Mouse (Mus musculus): ENCODE results near the gene Pigc. TPM values are rescaled to one million over a fixed set of nuclear protein-coding genes. Genes with fewer than 3 reads are reported as not detected.

Pigc gene
- total RNA-seq, 2 experiments from 2014 or later, result 14.7 to 16.3 TPM

DNA sequence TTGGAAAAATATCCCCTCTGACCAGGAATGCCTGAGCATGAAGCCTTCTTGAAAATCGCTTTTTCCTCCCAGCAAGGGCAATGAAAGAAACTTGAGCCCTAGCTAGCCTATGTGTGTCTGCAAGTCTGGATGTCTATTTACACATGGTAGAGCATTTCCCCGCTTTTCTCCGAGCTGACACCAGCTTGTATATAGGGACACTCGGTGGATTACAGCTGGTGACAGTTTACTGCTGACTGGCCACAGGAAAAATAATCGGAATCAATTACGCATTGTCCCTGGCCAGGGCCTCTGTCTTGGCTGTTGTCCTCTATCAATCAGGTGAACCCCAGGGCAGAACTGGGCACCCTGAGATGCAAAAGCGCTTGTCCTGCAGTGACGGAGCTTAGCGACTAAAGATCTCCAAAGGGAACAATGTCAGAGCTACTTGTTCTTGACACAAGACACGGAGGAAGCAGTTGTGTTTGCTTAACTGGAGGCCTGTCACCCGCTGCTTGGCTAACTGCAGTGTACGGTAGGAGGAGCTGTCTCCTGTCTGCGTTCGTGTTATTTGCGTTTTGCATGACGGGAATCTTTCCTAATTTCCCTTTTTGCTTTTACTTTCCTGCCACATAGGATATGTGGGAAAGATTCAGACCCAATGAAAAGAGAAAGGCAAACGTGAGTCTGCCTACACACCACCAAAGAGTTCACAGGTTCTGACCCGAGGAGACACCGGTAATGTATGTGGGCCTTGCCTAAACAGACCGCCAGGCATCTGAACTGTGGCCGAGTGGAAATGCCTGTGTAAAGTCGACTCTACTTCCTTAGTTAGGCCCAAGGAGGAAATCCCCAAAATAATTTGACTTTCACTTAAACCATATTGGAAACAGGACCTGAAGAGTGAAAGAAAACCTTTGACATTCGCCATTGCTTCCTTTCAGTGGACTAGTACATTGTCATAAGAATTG lies 36.1 kb downstream of the Pigc start:
- no peak for DNase-seq (ENCODE audit: extremely low spot score in 1 of 2, low spot score in 1 of 2)

DNA sequence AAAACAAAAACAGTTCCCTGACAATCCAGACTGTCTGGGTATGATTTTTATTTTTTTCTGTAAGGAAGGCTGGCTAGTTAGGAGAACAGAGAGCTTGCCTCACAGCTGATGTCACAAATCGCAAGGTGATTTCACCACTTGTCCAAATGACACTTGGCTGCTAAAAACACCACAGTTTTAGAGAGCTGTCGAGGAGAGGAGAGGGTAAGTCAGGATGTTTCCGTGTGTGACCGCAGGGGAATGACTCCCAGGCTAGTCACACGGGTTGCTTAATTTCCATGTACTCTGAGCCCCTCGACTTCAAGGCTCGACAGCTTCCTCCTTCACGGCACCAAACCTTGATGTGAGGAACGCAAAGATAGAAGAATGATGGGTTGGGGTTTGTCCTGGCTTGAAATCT lies 37.1 kb downstream of the Pigc start:
- DNase-seq (ENCODE audit: extremely low spot score in 1 of 2, low spot score in 1 of 2), result no peak

GRCm38 (mm10) chr1:162008208-162008607 lies 39.2 kb downstream of the Pigc start:
- no peak for DNase-seq (ENCODE audit: extremely low spot score in 1 of 2, low spot score in 1 of 2)

- no peak for DNase-seq (ENCODE audit: extremely low spot score in 1 of 2, low spot score in 1 of 2)
Measured at GRCm38 (mm10) chr1:162008631-162009067, 39.7 kb downstream of the Pigc start.

GRCm38 (mm10) chr1:162009086-162009485 lies 40.1 kb downstream of the Pigc start:
- no peak for DNase-seq (ENCODE audit: extremely low spot score in 1 of 2, low spot score in 1 of 2)

DNA sequence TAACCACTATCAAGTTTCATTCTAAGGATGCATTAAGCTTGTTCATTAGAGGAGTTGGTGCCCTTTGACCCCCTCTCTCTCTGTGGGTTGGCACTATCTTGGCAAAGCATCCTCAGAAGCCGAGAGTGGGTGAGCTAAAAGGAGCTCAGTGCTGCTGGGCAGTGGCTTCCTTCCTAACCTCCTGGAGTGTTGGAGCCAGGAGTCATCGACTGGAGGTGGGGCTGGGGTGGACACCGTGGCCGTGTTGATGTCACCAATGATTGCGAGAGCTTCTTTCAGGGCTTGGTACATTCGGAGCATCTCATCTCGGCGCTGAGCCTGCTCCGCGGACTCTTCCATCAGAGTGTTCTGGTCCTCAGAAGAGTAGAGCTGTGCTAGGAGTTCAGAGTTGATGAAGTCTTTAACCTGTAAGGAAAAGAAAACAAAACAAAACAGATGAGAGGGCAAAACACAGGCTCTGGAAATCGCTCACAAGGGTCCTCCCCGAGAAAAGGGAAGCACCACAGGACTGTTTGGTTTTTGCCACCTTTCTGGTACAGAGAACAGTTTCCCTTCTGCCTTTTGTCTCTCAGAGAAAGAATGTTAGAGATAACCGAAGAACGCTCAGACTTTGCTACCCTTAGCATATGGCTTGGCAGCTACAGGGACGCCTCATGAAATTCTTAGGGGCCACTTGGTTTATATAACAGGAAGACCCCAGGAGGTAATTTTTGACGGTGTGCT lies 42.7 kb downstream of the Pigc start:
- DNase-seq (ENCODE audit: extremely low spot score in 1 of 2, low spot score in 1 of 2), result no peak

GRCm38 (mm10) chr1:162013561-162013960 lies 44.6 kb downstream of the Pigc start:
- no peak for DNase-seq (ENCODE audit: extremely low spot score in 1 of 2, low spot score in 1 of 2)

DNA sequence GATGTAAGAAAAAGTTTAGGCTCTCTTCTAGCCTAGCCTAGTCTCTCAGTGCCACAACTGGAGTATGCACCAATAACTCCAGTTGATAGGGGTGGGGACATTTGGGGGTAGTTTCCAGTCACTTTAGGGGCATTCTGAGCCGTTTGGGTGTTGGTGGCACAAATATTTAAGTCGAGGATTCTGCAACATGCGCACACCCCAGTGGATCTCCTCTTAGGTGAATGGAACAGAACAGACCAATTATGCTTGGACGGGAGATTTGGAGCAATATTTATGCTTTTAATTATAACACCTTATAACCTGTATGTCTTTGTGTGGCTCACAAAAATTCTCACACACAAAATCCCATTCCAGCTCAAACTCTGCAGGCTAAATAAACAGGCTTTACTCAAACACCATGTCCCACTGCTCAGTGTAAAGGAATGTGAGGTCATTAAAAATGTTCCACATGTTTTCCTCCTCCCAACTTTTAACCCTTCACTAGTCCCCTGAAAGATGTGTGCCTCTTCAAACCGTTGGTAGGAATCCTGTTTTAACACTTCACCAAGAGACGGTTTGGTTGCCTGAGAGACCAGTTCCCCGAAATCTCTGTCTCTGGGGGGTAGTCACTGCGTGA lies 46.4 kb downstream of the Pigc start:
- no peak for DNase-seq (ENCODE audit: extremely low spot score in 1 of 2, low spot score in 1 of 2)

GRCm38 (mm10) chr1:162016982-162017381 lies 48.0 kb downstream of the Pigc start:
- DNase-seq (ENCODE audit: extremely low spot score in 1 of 2, low spot score in 1 of 2), result no peak

DNA sequence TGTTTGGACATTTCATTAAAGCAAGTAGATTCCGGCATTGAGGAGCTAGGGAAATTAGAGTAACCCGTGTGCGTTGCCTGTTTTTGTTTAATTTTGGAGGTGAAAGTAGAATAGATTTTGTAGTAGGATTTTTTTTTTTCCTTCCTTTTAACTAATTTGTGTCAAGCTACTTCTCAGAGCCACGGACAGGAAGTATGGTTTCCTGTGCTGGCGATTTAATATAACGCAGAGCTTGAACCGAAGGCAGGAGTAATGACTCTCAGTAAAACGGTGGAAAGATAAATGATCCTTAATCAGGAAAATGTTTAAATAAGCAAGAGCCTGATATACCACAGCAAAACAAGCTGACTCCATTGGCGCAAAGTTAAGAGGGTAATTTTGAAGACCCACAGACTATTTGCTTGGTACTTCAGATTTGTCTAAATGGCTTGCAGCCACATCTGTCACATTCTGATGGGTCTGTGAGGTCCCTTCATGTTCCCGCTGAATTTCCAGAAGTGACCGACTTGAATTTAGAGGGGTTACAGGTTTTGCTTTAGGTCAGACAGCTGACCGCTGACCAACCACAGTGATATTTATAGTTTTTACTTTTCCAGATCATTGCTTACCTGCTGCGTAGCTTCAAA lies 49.1 kb downstream of the Pigc start:
- DNase-seq (ENCODE audit: extremely low spot score in 1 of 2, low spot score in 1 of 2), result no peak

DNA sequence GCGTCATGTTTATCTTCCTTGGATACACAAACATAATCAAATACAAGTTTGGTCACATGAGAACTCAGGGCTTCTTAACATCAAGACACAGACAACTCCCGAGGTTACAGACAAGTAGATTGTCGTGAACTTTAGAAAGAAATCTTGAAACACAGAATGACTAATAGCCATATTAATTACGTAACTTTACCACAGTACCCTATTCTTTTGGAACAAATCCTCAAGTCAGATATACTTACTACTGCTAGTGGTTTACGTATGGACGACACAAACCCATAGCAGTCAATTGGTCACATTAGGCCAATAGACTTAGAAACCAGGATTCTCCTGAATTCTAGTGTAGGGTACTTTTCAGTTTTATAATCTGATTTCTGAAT lies 49.6 kb downstream of the Pigc start:
- no peak for DNase-seq (ENCODE audit: extremely low spot score in 1 of 2, low spot score in 1 of 2)

DNA sequence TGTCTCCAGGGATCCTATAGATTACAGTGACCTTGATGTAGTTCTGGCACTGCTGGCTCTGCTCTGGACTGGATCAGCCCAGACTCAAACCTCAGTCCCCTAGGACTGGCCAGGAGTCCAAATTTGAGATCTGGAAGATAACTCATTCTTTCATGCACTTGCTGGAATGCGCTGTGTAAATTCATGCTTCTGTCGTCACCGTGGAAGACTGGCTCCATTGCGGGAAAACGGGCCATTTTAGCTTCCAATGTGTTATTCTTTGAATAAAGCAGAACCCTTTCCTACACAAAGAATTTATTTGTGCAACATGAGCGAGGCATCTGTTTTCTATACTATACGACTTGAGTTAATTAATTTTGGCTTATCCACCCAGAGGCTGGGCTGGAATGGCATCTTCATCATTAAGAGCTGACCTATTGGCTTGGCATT lies 51.3 kb downstream of the Pigc start:
- DNase-seq (ENCODE audit: extremely low spot score in 1 of 2, low spot score in 1 of 2), result no peak

GRCm38 (mm10) chr1:162020766-162021165 lies 51.8 kb downstream of the Pigc start:
- no peak for DNase-seq (ENCODE audit: extremely low spot score in 1 of 2, low spot score in 1 of 2)

Other genes with a start within 250 kb of the Pigc start
- under 1 TPM; 0.12 to 0.19 TPM for gene Fasl, start 180.7 kb upstream of the Pigc start, total RNA-seq (2021)
- 10 to 100 TPM; 30.0 to 54.5 TPM for gene Suco, start 92.5 kb upstream of the Pigc start, total RNA-seq (2021)
- gene 4930558K02Rik, start 10.4 kb downstream of the Pigc start, total RNA-seq (2021), result not detected

Measured in layer of hippocampus, postnatal 25 days (tissue).